Mouse (Mus musculus) A20 (cell line): ENCODE results near the gene Nfix.

Source experiments
- DNase-seq: peaks from one replicate; pipeline ENCODE4 v3.0.0-alpha.2; 2011; ENCODE audit warnings: low read depth, low spot score

The Nfix gene

DNA sequence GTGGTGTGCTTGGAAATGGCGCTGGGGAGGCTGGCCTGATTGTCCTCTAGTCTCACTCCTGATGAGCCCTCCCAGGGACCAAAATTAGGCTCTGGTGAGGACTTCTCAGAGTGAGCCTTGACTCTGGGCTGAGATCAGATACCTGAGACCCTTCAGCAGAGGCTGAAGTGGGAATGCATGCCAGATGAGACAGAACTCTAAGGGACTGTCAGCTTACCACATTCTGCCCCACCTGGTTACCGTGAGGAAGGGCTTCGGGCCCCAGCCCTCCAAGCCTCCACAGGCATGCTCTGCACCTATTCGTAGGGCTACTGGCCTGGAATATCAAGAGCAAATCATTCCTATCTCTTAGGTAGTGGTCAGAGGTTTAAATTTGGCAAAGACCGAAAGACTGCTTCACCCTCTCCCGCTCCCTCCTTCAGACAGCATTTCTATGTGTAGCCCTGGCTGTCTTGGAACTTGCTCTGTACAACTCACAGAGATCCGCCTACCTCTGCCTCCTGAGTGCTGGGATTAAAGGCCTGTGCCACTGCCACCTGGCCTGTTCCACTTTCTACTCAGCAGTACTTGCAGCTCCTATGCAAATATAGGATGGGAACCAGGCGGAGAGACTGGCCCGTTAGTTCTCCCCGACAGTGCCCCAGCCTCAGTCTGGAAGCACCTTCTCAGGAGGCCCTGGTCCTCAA lies 61.3 kb downstream of the Nfix start:
- no peak for DNase-seq

DNA sequence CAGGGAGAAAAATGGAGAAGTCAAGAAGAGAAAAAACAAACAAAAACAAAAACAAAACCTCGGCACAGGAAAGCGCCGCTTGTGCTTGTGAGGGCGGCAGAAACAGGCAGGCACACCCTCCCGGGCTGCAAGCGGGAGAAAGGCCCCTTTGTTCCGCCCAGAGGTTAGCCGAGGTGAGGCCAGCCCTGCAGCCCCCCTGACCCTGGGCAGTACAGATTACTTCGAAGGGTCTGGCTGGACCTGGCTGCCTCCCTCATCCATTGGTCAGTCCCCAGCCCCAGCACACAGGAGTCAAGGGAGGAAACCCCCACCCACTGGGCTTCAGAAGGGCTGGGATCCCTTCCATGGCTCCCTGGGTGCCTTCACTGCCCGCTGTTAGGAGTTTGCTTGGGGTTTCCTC lies 61.9 kb downstream of the Nfix start:
- DNase-seq, result no peak

DNA sequence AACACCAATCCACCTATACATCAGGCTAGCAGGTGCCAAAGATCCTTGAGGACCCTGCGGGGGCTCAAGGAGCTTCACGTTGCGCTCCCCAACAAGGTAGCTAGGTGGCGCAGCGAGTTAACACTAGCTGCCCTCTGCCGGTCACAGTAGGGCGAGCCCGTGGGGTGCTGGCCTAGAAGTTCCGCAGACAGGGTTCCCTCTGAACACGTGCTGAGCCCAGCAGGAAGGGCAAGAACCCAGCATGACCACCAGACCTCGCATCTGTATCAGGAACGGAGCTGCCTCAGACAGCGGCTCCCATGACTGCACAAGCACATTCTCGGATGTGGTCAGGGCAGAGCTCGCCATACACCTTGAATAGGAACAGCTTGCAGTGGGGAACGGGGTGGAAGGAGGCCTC lies 62.5 kb downstream of the Nfix start:
- peak; percentile 87 for DNase-seq

DNA sequence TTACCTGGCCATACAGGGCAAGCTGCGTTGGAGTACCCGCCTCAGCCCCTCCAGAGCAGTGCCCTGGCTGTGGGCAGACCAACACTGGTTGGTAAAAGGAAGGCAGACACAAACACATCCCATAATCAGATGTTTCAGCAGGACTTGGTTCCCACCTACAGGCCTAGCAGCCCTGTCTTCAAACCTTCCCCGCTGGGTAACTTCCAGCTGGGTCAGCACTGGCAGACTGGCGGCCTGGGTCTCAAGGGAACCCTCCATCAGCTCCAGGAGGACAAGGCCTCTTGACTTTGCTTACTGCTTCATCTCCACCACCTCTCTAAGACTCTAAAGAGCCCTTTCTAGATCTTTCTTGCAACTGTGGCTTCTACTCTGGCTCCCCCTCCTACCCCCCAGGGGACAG lies 63.6 kb downstream of the Nfix start:
- DNase-seq, result no peak

DNA sequence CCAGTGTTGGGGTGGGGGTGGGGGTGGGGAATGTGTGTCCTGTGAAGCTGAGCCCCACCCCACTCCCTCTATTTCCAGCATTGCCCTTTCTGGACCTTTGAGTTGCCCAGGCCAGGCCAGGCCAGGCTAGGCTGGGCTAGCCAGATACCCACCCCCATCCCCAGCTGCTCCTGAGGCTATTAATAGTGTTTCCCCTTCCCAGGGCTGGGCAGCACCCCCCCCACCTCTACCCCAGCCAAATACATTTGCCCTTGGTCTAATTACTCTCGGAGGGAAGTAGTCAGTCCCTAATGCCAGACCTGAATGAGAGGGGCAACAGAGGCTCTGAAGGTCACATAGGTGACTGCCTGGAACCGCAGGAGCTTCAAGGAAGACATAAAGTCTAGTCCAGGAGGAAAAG lies 64.5 kb downstream of the Nfix start:
- no peak for DNase-seq

DNA sequence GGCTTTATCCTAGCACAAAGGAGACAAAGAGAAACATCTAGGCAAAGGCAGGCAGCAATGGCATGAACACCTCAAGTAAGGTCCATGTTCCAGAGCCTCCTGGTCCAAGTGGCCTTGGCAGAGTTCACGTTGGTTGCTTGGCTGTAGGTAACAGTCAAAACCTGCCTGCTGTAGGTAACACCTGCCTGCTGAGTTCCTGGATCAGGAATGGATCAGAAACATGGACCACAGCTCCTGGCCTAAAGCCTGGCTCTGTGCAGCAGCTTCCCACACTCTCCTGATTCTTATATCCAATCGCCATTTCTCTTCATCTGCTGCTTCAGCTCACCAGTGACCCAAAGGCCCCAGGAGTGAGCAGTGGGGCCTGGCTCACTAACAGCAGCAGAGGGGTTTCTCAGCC lies 65.5 kb downstream of the Nfix start:
- DNase-seq, result no peak

DNA sequence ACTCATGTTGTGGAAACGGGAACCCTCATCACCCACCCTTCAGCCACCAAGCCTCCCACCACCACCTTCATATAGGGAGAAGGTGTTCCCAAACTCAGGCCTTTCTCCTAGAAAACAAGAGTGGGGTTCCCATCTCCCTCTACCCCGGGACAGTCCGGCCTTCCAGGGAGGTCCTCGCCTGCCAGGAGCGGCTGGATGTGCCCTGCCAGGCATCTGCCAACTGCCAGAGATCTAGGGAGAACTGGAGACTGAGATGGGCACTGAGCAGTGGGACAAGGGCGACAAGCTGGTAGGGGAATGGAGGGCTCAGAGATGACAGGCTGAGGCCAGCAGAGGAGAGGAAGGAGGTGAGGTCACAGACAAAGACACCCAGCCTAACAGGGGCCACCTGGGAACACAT lies 66.2 kb downstream of the Nfix start:
- no peak for DNase-seq

DNA sequence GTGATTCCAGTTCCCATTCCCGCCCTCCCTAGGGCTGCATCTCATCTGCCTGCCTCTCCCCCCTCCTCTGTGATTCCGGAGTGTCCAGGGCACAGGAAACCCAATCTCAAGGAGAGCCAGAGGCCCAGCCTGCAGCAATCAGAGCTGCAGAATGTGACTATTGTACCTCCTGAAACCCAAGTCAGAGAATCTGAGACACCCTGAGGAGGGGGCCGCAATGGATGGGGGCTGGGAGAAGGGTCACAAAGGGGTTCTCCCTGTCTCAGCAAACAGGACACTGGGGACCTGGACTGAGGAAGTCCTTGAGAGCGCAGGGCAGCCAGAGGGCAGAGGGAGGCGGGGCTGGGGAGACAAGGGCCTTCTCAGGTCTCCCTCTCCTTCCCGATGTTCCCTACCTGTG lies 67.1 kb downstream of the Nfix start:
- no peak for DNase-seq

DNA sequence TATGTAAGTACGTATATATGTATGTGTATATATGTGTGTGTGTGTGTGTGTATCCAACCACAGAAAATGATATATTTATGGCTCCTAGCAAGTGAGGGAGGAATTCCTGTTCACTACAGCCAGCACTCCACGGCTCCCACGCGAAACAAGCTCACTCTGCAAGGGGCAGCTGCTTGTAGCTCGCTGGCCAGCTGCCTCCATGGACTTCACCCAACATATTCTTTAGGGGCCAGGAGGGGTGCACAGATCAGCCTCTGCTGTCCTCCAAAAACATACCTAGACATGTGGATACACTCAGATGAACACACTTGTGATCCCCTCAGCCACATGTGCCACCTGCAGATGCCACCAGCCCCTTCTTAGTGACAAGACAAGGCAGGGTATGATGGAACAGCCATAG lies 67.6 kb downstream of the Nfix start:
- no peak for DNase-seq

DNA sequence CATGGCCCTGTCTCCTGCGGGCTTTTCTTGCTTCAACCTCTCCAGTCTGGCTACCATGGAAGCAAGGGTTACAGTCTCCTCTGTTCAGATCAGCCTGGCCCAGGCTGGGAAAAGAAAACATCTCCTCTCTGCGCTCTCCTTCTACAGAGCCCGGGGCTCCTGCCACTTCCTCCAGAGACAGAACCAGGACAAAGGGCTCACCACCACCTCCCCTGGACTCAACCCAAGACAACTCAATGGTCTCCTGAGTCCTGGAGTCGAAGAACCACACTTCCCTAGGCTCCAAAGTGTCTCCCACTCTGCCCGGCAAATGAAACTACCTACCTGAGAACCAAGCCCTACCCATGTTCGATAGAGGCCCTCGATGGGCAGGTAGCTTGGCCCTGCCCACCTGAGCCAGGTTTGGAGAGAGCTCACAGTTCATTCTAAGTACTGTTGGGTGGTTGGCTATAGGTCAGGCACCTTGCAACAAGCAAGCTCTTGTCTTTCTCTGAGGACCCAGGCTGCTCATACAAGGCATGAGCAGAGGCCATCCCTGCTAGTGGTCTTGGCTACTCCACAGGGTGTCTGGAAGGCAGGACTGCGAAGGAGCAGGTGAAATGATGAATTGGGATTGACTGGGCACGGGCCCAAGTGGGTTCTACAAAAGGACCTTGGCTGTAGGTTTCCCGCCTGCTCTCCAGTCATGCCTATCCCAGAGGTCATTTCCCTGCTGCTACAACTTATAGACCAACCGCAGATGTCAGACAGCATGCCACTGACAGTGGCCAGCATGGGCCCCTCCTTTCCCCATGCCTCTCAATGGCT lies 68.6 kb downstream of the Nfix start:
- no peak for DNase-seq

DNA sequence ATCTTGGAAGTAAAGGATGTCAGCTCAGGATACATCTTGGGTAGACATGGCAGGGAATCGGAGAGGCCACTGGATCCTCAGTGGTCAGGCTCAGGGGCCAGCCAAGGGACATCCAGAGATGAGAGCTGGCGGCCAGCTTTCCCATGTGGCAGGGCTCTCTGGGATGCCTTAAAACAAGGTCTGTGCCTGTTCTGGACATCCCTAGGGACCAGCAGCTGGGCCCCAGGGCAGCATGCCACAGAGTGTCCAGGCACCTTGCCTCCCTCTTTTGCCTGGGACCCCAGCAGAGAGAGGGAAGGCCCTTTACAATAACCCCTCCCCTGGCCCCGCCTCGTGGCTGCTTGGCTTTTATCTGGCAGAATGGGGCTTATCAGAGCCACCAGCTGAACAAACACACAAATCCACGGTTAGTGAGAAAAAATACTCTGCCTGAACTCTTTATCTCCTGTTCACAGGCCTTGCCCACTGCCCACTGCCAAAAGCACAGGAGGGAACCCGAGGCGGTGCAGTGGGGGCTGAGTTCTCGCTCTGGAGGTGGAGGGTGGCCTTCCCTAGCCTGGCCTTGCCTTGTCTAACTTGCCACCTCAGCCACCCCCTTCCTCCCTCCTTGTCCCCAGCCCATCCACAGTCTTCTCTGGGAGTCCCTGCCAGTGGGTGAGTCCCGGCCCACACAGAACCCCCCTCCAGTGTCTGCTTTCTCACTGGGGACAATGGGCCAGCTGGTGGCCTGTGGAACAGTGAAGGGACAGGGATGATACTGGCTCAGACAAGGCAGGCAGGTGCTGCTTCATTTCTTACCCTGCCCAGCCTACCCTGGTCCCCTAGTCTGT lies 69.4 kb downstream of the Nfix start:
- no peak for DNase-seq

DNA sequence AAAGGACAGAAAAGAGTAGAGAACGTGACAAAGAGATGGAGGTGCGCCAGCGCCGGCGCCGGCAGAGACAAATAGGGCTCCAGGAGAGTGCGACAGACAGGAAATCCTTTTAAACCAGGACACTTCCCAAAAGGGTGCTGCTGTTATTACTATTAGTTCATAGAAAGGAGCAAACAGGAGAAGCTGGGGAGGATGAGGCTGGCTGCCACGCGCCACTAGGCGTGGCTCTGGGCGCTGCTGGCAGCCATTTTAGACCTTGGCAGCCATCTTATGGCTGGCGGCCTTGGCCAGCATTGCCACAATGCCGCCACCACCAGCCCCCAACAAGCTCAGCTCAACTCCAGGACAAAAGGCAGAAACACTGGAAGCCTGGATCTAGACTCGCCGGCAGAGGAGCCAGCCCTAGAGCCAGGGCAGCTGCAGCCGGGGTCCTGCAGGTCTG lies 70.2 kb downstream of the Nfix start:
- no peak for DNase-seq

DNA sequence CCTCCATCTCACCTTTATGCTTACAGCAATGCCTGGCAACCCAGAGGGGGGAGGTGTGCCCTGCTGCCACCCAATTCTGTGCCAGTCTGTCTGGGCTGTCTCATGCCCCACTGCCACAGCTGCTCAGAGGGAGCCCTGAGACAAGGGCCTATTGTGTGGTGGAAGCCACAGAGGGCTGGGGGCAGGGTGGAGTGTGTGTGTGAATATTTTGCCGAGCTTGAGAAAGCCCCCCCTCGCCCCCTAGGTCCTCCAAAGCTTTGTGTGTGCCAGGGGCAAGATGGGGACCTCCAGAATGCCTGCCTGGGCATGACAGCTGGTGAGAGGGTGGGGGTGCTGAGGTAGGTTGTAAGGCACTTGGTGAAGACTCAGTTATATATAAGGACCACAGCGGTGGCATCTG lies 71.7 kb downstream of the Nfix start:
- no peak for DNase-seq

DNA sequence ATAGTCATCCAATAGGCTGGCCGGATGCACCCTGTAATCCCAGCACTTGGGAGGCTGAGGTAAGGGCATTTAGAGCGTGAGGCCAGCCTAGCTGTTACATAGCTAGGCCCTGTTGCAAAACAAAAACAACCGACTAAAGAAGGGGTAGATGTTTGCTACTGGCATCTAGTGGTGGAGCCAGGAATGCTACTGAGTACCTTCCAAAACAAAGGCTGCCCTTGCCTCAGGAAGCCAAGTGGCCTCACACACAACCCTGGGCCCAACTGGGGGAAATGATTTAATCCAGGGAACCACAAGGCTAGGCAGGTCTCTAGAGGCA lies 74.2 kb downstream of the Nfix start:
- DNase-seq, result peak; percentile 31

DNA sequence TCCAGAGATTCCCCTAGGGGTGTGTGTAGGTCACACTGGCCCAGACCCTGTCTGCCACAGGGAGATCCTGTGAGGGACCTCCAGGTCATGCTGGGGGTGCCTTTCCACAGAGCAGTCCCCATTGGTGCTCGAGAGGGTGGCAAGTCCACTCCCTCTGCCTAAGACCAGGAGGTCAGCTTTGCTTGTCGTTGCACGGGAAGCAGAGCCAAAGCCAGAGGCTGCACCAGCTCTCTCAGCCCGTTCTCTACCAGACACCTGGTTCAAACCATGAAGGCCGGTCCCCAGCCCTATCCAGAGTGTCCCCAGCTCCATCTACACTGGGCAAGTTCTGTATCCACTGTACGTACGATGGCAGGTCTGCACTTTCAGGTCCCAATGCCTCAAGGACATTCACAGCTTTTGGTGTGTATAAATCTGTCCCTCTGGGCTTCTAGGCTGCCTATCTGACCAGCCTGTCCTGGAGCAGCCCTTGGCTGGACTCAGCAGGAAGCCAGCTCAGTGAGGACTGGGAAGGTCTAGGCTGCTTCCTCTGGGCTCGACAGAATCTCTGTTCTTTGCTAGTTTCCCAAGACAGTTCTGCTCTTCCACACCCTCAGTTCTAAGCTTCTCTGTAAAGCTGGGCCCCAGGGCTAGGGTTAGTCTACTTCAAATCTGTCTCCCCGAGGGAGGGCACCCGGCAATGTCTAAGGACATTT lies 74.8 kb downstream of the Nfix start:
- DNase-seq, result no peak

DNA sequence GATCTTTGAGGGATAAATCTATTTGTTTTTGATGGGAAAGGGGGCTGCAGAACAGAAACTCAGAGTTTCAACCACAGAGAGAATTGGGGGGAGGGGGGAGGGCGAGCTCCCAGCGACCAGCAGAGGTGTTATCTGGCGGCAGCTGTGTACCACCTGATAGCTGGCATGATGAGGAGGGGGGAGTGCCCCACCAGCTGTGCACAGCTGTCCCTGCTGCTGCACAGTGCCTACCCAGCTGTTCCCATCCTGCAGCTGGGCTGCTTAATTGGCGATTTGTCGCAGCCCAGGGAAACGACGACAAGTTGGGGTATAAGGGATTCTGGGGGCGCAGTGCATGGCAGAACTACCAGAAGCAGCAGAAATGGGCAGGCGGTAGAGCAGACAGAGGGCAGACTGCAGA lies 75.5 kb downstream of the Nfix start:
- DNase-seq, result peak; percentile 49

DNA sequence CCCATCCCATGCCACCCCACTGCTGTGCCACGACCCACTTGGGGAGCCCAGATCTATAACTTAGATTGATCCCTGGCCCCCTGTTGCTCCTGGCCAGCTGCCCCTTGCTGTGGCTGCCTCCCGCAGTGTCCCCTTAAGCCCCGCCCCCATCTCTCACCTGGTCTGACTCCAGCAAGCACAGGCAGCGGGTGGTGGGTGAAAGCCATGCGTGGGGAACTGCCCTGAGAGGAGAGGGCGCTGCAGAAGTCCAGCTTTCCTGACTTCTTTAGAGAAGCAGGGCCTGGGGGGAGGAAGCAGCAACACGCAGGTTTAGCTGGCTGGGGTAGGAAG lies 76.6 kb downstream of the Nfix start:
- no peak for DNase-seq

DNA sequence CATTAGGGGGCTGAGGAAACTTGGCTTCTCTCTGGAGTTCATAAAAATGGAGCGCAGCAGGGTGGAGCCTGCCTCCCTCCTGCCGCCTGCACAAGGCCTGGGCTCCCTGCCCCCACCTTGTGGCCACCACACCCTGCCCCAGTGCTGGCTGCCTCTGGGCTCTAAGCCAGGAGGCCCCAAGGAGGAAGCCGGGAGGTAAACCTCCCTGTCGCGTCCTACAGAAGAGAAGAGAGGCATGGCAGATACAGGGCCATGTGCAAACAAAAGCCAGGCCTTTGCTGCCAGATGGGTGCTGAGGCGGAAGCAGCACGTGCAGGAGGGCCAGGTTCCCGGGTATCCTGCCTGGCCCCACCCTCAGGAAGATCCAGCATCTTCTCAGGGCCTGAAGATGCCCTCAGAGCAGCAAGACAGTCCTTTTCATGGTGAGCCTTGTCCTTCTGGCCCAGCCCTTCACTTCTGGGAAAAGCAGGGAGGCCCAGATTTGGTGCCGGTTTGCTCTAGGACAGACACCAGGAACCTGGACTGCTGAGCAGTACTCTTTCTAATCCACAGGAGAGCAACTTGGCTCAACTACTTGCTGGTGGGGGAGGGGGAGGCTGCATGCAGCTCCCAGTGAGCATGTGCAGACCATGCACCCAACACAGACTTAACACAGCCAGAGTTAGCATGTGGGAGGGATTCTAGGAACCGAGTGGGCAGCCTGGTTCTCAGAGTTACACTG lies 77.1 kb downstream of the Nfix start, which contains the start of gene G430095P16Rik:
Gene G430095P16Rik (plus strand): TSS at position 158 of the 721 bp plus-strand sequence.
- DNase-seq, result no peak

DNA sequence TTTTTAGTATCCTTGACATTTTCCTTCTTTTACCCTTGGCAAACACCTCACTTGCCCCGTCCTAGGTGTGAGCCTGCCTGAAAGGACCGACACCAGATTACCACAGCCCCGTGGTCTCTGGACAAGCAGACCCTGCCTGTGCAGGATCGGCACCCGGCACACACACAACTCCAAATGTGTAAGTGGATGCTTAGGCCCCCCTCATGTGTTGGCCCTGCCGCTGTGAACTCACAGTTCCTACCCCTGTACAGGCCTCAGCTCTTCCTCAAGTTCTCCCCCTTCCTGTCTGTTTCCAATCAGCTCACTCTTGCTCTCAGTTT lies 77.7 kb downstream of the Nfix start:
- DNase-seq, result no peak

DNA sequence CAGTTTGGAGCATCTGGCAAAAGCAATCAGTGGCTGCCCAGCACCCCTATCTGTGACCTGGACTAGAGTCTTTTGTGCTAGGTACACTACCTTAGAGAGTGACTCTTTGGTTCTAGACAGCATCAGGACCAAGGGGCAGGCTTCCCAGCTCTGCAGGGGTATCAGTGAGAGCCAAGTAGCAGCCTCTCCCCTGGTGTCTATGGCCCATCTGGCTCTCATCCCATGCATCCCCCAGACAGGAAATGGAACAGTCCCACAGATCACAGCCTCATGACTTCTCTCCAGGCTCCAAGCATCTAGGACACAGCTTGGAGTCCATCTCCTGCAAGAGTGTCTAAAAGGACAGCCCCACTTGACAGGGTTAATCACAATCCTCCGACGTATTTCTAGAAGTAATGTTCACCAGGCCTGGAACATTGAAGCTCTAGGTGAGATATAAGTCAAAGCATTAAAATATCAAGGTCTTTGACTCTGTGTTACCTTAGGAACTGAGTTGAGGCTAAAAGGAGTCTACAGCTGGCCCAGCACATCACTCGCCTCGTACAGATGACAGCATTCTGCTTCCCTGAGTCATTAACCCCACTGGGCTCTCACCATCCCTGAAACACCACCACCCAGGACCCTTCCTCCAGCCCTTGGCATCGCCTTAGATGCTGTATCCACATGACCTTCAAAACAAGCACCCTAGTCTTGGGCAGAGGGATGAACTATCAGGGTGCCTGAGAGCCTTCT lies 81.0 kb downstream of the Nfix start:
- DNase-seq, result no peak

DNA sequence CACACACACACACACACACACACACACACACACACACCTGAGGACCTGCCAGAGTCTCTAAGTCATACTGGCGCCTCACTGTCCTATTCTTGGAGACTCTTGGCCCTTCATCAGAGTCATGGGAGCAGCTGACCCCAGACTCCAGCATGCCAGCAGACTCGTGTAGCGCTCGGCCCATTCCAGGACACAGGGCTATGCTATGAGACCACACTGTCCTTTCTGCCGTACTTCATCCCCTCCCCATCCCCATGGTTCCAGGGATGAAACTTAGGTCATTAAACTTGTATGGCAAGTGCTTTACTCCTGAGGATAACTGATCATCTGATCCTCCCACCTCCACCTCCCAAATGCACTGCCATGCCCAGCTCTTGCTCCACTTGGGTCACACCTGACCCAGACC lies 81.7 kb downstream of the Nfix start:
- DNase-seq, result no peak
